Mouse (Mus musculus): ENCODE data around the gene Acaca.

The Acaca gene

DNA sequence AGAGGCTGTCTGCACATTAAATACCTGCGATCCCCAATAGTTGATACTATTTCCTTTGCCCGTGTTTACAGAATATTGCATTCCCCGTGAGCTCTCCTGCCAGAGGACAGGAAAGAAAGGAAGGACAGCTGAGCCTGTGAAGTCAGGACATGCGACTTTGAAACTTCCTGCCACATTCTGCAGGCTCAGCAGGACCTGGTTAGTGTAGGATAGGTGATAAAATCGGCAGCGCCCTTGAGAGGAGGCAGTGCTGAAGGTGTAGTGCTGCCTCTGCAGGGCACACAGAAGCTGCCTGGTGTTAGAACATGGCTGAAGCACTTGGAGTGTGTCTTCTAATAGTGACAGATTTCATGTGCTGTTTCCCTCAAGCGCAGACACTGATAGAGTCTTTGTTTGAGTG is 264.1 kb downstream of the Acaca start:
- no peak for DNase-seq (ENCODE audit: low spot score)

DNA sequence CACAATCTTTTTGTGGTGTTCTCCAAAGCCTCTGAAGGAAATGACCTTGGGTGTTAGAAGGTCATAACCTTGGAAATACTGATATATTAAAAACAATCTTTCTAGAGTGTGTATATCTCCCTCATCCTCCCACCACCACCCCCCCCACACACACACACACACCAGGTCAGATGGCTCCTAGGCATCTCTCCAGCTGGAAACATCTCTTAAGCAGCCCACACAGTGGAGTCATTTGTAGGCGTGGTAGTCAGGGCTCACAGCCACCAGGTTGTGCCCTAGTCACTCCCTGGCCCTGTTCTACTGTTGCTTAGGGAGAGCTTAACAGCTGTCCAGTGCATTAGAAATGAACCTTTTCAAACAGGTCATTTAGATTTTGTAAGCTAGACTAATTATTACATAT is 265.5 kb downstream of the Acaca start:
- peak; percentile 57 for DNase-seq (ENCODE audit: low spot score)

DNA sequence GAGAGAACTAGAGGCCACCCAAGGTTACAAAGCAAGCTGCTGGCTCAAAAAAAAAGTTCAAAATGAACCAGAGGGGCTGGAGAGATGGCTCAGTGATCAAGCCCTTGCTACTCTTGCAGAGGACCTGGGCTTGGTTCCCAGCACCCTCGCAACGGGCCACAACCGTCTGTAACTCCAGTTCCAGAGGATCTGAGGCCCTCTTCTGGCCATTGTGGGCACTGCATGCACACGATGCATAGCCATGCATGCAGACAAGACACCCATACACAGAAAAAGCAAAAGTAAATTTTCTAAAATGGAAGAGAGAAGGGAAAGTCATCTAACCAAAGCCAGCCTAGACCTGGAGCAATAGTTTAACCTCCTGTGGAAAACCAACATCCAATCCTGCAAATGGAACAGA is 277.3 kb downstream of the Acaca start:
- no peak for DNase-seq (ENCODE audit: low spot score)

DNA sequence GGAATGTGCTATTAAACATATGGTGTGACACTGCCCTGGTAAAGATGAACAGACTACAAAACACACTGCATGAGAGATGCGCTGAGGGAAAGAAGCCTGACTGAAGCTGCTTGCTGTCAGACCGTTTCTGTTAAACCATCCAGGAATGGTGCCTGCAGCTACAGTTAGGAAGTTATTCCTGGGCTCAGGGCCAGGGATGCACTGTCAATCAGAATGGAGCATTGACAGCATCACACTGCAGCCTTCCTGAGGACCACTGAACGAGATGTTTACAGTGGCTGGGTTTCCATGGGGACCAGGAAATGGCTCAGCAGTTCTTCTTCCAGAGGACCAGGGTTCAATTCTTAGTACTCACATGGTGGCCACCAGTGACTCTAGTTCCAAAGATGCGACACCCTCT is 280.9 kb downstream of the Acaca start:
- DNase-seq (ENCODE audit: low spot score): no peak

GRCm38 (mm10) chr11:84410879-84411641 is 281.6 kb downstream of the Acaca start:
- DNase-seq (ENCODE audit: low spot score): no peak

DNA sequence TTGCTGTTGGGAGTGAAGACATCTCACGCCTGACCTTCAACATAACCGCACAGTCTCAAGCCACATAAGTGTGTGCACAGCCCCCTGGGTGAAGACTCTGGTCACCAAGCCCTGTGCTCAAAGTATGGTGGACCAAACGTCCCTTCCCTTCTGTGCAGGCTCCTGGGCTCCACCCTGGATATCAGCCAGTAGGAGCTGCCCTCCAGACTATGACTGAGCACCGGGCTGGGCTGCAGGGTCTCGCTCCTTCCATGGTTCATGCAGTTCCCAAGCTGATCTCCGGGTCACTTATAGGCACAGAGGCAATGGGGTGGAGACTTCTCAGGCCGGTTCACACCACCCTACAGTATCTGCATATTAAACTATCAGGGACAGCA is 282.2 kb downstream of the Acaca start:
- DNase-seq (ENCODE audit: low spot score): no peak

- DNase-seq (ENCODE audit: low spot score): no peak
These were observed 282.9 kb downstream of the Acaca start for GRCm38 (mm10) chr11:84412201-84412934.

DNA sequence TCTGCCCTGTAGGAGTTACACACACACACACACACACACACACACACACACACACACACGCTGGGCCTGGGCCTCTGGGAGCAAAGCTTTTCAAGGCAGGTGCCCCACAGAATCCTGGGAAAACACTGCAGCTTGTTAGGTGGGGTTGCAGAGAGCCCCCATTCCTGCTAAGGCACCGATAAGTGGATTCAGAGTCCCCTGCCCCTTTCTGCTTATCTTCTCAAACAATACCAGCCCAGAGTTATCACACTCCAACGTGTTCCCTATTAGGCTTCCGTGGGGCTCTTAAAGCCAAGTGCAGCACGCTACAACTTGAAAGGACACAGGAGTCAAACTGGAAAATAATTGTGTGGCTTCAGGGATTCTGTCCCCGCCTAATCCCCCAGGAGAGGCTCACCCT is 283.6 kb downstream of the Acaca start:
- no peak for DNase-seq (ENCODE audit: low spot score)

DNA sequence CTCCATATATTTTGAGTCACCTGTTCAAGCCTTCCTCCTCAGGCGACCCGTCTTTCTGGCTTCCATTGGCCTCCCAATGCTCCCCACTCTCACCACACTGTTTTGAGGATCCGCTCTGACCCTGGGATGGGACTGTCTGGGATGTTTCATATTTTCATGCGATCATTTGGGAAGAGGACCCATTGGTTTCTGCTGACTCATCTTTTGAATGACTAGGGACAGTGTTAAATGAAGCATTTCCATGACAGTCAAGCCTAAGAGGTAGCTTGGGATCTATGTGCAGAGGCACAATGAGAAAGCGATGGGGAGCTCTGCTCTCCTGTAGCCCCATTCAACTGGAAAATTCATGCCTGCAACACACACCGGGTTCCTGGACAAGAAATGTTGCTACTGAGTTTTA is 291.3 kb downstream of the Acaca start:
- DNase-seq (ENCODE audit: low spot score): no peak

GRCm38 (mm10) chr11:84425736-84426632 is 296.5 kb downstream of the Acaca start:
- DNase-seq (ENCODE audit: low spot score): no peak

- DNase-seq (ENCODE audit: low spot score): no peak
These were observed 297.1 kb downstream of the Acaca start for GRCm38 (mm10) chr11:84426633-84426998.

DNA sequence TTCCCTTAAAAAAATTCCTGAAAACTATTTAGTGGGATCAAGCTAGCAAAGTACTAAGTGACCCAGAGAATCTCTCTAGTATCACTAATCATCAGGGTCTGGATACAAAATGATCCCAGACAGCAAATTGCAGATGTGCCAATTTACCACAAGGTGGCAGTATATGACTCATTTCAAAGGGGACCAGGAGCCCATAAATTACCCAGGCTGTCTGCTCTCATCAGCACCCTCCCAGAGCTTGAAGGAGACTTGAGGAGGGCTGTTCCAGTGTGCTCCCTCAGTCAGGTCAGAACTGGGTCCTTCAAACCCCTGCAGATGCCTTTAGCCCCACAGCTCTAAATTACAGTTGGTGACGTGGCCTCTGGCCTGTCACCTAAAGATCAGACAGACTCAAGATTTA is 300.1 kb downstream of the Acaca start:
- no peak for DNase-seq (ENCODE audit: low spot score)

- DNase-seq (ENCODE audit: low spot score): no peak
These were observed 300.9 kb downstream of the Acaca start for GRCm38 (mm10) chr11:84430336-84430735.

DNA sequence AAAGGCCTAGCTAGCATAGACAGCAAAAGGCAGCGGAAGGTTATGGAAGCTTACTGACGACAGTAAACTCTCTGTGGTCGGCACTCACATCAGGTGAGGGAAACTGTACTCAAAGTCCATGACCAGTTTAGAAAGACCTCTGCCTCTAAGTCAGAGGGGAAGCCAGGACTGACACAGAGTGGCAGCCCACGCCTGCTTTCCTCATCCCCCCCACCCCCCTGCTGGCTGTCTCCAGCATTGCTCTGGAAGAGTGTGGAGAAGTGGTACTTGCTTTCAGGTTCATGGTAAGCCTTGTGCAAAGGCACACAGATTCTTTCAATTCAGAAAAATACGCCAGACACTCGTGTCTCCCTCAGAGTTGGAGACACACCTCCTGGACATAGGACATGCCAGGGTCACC is 305.4 kb downstream of the Acaca start:
- DNase-seq (ENCODE audit: low spot score): no peak

DNA sequence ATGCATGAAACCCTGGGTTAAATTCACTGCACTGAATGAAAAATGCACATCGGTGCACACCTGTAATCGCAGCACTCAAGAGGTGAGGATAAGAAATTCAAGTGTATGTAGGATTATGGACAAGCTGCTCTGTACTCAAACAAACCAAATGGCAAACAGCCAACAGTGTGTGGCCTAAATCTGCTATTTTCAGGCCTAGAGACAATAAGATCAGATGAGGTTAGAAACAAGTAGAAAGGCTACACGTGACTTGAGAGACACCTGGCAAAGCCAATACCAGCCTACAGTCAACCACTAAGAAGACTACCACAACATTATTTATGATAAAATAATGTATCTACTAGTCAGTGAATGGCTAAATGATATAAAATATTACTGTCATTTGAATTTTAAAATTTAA is 310.9 kb downstream of the Acaca start:
- no peak for DNase-seq (ENCODE audit: low spot score)

GRCm38 (mm10) chr11:84442554-84443331 is 313.3 kb downstream of the Acaca start:
- DNase-seq (ENCODE audit: low spot score): no peak

Data from ovary, adult 18-20 months (tissue).